8 mouse cellular contexts compared by ENCODE assay signal in genomic region chr7:139949893-139950282, GRCm38 (mm10). TPM values are rescaled to one million over a fixed set of nuclear protein-coding genes. Genes with fewer than 3 reads are reported as not detected.
A peak's percentile ranks its signal among the peaks of the same experiment; 100 is the strongest.
DNase-seq lines count a peak whose midpoint lies in the region; ATAC-seq lines count a peak whose summit lies in the region.

No protein-coding gene starts in this region.

- H3K9me3 ChIP-seq in embryonic facial prominence, embryonic 14.5 days (ENCODE audit: control insufficient read depth, low read length): no peaks in the 10 kb centered on the region
- H3K9me3 ChIP-seq in limb, embryonic 11.5 days (ENCODE audit: control insufficient read depth, low read length): no peaks in the 10 kb centered on the region
- H3K9me3 ChIP-seq in midbrain, embryonic 10.5 days (replicated peaks): no peaks in the 10 kb centered on the region

- no peaks in the 10 kb centered on the region for H3K4me1 ChIP-seq in embryonic facial prominence, embryonic 14.5 days (ENCODE audit: control insufficient read depth, insufficient read depth, low read length)
- no peaks in the 10 kb centered on the region for H3K4me1 ChIP-seq in limb, embryonic 11.5 days (ENCODE audit: control insufficient read depth, insufficient read depth, low read length)
- peaks cover 31% of the 10 kb centered on the region for H3K4me1 ChIP-seq in midbrain, embryonic 10.5 days

- peak; percentile 39 to 44 for DNase-seq in spleen, postnatal 36 days (ENCODE audit: low spot score in 2 of 2)
- no peak for DNase-seq in spleen, adult 12 weeks (ENCODE audit: low spot score)
- peak; percentile 85 for DNase-seq in embryonic facial prominence, embryonic 14.5 days (ENCODE audit: low spot score)
- DNase-seq in heart, postnatal 10 days: peak; percentile 65 to 78
- DNase-seq in limb, embryonic 11.5 days (ENCODE audit: low spot score): peak; percentile 64
- DNase-seq in midbrain, embryonic 10.5 days (ENCODE audit: low spot score): peak; percentile 68
- peak; percentile 70 for DNase-seq in testis, postnatal 10 days (ENCODE audit: low spot score)
- no peak for DNase-seq in layer of hippocampus, adult 11-12 months (ENCODE audit: low spot score)

- under 1% methylated on average over 15 of the region's 15 CpGs for WGBS in embryonic facial prominence, embryonic 14.5 days
- WGBS in limb, embryonic 11.5 days: 1% methylated on average over 15 of the region's 15 CpGs
- under 1% methylated on average over 15 of the region's 15 CpGs for WGBS in midbrain, embryonic 10.5 days

- peak overlapping the region; percentile 56; the same call in 1 of the 2 replicates for H3K27ac ChIP-seq in embryonic facial prominence, embryonic 14.5 days (replicated peaks; ENCODE audit: low read depth, low read length)
- H3K27ac ChIP-seq in limb, embryonic 11.5 days (replicated peaks; ENCODE audit: low read depth, low read length): no peak overlapping the region
- H3K27ac ChIP-seq in midbrain, embryonic 10.5 days (replicated peaks): peak overlapping the region; percentile 39; the same call in 1 of the 2 replicates

- H3K4me2 ChIP-seq in embryonic facial prominence, embryonic 14.5 days (ENCODE audit: low read depth, low read length): peak overlapping the region; percentile 95
- peak overlapping the region; percentile 71 for H3K4me2 ChIP-seq in limb, embryonic 11.5 days (ENCODE audit: low read depth, severe bottlenecking)

- H3K27me3 ChIP-seq in embryonic facial prominence, embryonic 14.5 days (replicated peaks; ENCODE audit: control insufficient read depth, insufficient read depth, low read length): peaks cover 30% of the 10 kb centered on the region
- peaks cover 50% of the 10 kb centered on the region for H3K27me3 ChIP-seq in limb, embryonic 11.5 days (ENCODE audit: control insufficient read depth, insufficient read depth, low read length)
- peaks cover 86% of the 10 kb centered on the region for H3K27me3 ChIP-seq in midbrain, embryonic 10.5 days (ENCODE audit: low read depth, poor library complexity, severe bottlenecking)

- H3K9ac ChIP-seq in embryonic facial prominence, embryonic 14.5 days (ENCODE audit: low read depth, low read length): peak overlapping the region; percentile 68
- H3K9ac ChIP-seq in limb, embryonic 11.5 days (ENCODE audit: low read length): no peak overlapping the region

- peak; percentile 87 for ATAC-seq in embryonic facial prominence, embryonic 14.5 days (ENCODE audit: low read depth)
- peak; percentile 50; the same call in 1 of the 2 replicates for ATAC-seq in limb, embryonic 11.5 days (ENCODE audit: insufficient number of reproducible peaks, low FRiP score, low TSS enrichment, low read depth)

- peak overlapping the region; percentile 55 for H3K4me3 ChIP-seq in embryonic facial prominence, embryonic 14.5 days (ENCODE audit: low read depth, low read length)
- peak overlapping the region; percentile 44 for H3K4me3 ChIP-seq in limb, embryonic 11.5 days (ENCODE audit: low read depth, low read length)
- peak overlapping the region; percentile 62 for H3K4me3 ChIP-seq in midbrain, embryonic 10.5 days

- H3K36me3 ChIP-seq in embryonic facial prominence, embryonic 14.5 days (ENCODE audit: control insufficient read depth, insufficient read depth, low read length): no peaks in the 10 kb centered on the region
- H3K36me3 ChIP-seq in limb, embryonic 11.5 days (ENCODE audit: control insufficient read depth, insufficient read depth, low read length): no peaks in the 10 kb centered on the region
- H3K36me3 ChIP-seq in midbrain, embryonic 10.5 days: no peaks in the 10 kb centered on the region

- intact Hi-C loops in heart, postnatal 10 days (cut with DNase I): no loop called here

RNA-seq across cellular contexts. Expression of gene Utf1, which starts 6.3 kb away (rescaled TPM):
- polyA plus RNA-seq in embryonic facial prominence, embryonic 14.5 days (2014; fragmentation: Nextera tagmentation; extraction: Ambion mirVana): 0.22 TPM in 1 of 2 replicates, not detected in the other
- total RNA-seq in heart, postnatal 10 days (2021): not detected
- 0.35 TPM in 1 of 2 replicates, not detected in the other for polyA plus RNA-seq in limb, embryonic 11.5 days (2014; fragmentation: Nextera tagmentation; extraction: Ambion mirVana)
- 0.16 TPM in 1 of 2 replicates, not detected in the other for polyA plus RNA-seq in midbrain, embryonic 10.5 days (2016; fragmentation: Nextera tagmentation; extraction: Ambion mirVana)

RNA-seq across cellular contexts. Expression of gene 6430531B16Rik, which starts 28.7 kb away (rescaled TPM):
- 0.48 and 2.4 TPM in 2 replicates for polyA plus RNA-seq in embryonic facial prominence, embryonic 14.5 days (2014; fragmentation: Nextera tagmentation; extraction: Ambion mirVana)
- total RNA-seq in heart, postnatal 10 days (2021): not detected
- 0.27 and 0.31 TPM in 2 replicates for polyA plus RNA-seq in limb, embryonic 11.5 days (2014; fragmentation: Nextera tagmentation; extraction: Ambion mirVana)
- 0.74 and 1.1 TPM in 2 replicates for polyA plus RNA-seq in midbrain, embryonic 10.5 days (2016; fragmentation: Nextera tagmentation; extraction: Ambion mirVana)

RNA-seq across cellular contexts. Expression of gene Adam8, which starts 42.5 kb away (rescaled TPM):
- 1.5 and 2.4 TPM in 2 replicates for polyA plus RNA-seq in embryonic facial prominence, embryonic 14.5 days (2014; fragmentation: Nextera tagmentation; extraction: Ambion mirVana)
- under 1 TPM; 0.30 to 0.86 TPM for total RNA-seq in heart, postnatal 10 days (2021)
- 1.9 and 2.1 TPM in 2 replicates for polyA plus RNA-seq in limb, embryonic 11.5 days (2014; fragmentation: Nextera tagmentation; extraction: Ambion mirVana)
- polyA plus RNA-seq in midbrain, embryonic 10.5 days (2016; fragmentation: Nextera tagmentation; extraction: Ambion mirVana): 2.5 and 2.7 TPM in 2 replicates

RNA-seq across cellular contexts. Expression of gene Kndc1, which starts 55.4 kb away (rescaled TPM):
- 0.77 and 1.5 TPM in 2 replicates for polyA plus RNA-seq in embryonic facial prominence, embryonic 14.5 days (2014; fragmentation: Nextera tagmentation; extraction: Ambion mirVana)
- not detected for total RNA-seq in heart, postnatal 10 days (2021)
- polyA plus RNA-seq in limb, embryonic 11.5 days (2014; fragmentation: Nextera tagmentation; extraction: Ambion mirVana): 0.06 TPM in 1 of 2 replicates, not detected in the other
- 0.31 and 0.35 TPM in 2 replicates for polyA plus RNA-seq in midbrain, embryonic 10.5 days (2016; fragmentation: Nextera tagmentation; extraction: Ambion mirVana)

Comparison
In these comparisons a context has a peak if more than half of its experiments do, and no peak if none do; other contexts are left out.
1. DNase-seq: peak in spleen, postnatal 36 days (2 of 2), embryonic facial prominence, embryonic 14.5 days (single experiment), heart, postnatal 10 days (2 of 2), limb, embryonic 11.5 days (single experiment), midbrain, embryonic 10.5 days (single experiment) and testis, postnatal 10 days (single experiment); none in spleen, adult 12 weeks (single experiment) and layer of hippocampus, adult 11-12 months (single experiment).
2. Peak in every context shown above with its lines, with median percentiles within 50 percentile points of each other: H3K4me3 ChIP-seq.